Mouse (Mus musculus): ENCODE results near the gene Srsf11. TPM values are rescaled to one million over a fixed set of nuclear protein-coding genes. Genes with fewer than 3 reads are reported as not detected.

Srsf11 gene
- polyA plus RNA-seq (2012; fragmentation: generic; extraction: Trizol), result 10 to 100 TPM; 17.2 to 51.2 TPM

GRCm38 (mm10) chr3:158036329-158036988 lies at the start of gene Srsf11, which contains the start of gene Lrrc40:
TSS of gene Srsf11 (minus strand) at chr3:158036639.
TSS of gene Lrrc40 (plus strand) at chr3:158036662.

Other genes with a start within 250 kb of the Srsf11 start
- 1 to 10 TPM in 1 of 2 experiments, under 1 TPM in 1; 0.50 to 3.6 TPM for gene Cth, start 111.6 kb downstream of the Srsf11 start, polyA plus RNA-seq (2012; fragmentation: generic; extraction: Trizol)
- gene Ankrd13c, start 89.4 kb downstream of the Srsf11 start, polyA plus RNA-seq (2012; fragmentation: generic; extraction: Trizol), result 1 to 10 TPM; 1.4 to 7.5 TPM
- 1 to 10 TPM; 1.4 to 7.0 TPM for gene Lrrc40, start within 50 bp of the Srsf11 start, polyA plus RNA-seq (2012; fragmentation: generic; extraction: Trizol)

Data from C3H10T1/2 (cell line).